Mouse (Mus musculus) left cerebral cortex, postnatal 36 days (tissue): Measurements from ENCODE around the gene Ispd. TPM values are rescaled to one million over a fixed set of nuclear protein-coding genes. Genes with fewer than 3 reads are reported as not detected.
A peak's percentile ranks its signal among the peaks of the same experiment; 100 is the strongest.
"Not testable (repeated sequence)": the region's sequence is repeated elsewhere in the genome, so short reads cannot be mapped to it uniquely, and the experiment has no call there.

ENCODE experiments used
- DNase-seq, 2 experiments: peaks; one replicate each; pipeline ENCODE4 v3.0.0; 2021 to 2022; ENCODE audit warnings: low spot score in 2 of 2, mixed read lengths in 1 of 2
- intact Hi-C: fragments of 180-260 bp; cut with DNase I; formaldehyde crosslinking; loops from one replicate; pipeline ENCODE4 v1.15.1; 2025
- total RNA-seq, 2 experiments: library from RNA; stranded (reverse); gene quantifications; 2 replicates each; pipeline ENCODE4 v1.2.3; 2021

The Ispd gene
- 10 to 100 TPM in 1 of 2 experiments, 1 to 10 TPM in 1; 8.9 to 10.8 TPM for total RNA-seq

DNA sequence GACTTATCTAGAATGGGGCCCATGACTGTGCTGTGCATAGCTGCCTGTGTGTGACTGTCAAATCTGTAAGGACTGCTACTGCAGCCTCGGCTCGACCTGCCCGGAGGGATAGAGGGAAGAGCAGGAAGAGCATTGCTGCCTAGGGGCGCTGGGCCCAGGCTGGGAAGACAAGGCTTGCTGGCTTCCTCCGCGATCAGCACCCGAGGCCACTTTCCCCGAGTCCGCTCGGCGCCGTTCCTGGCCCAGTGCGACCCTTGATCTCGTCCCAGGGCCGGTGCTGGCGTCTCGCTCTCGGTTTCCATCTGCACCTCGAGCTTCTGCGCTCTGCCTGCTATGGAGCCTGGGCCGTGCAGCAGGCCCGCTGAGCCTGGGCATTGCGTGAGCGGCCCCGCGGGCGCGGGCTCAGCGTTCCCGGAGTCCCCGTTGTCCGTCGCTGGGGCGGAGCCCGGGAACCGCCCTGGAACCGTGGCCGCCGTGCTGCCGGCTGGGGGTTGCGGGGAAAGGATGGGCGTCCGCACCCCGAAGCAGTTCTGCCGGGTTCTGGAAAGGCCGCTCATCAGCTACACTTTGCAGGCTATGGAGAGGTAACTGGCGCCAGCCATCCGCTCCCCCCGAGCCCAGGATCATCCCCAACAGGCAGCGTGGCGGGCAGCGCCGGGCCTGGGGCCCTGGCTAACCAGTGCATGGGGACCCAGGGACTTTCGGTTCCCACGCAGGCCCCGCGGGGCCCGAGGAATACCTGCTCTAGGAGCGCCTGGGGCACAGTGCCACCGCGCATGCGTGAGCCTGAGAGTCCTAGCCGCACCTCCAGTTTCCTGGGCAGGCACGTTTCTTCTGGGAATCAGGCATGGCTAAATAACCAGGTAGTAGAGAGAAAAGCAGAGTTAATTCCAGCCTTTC, at the start of gene Ispd, which contains the start of gene D630036H23Rik:
Gene Ispd (plus strand): TSS at position 10 of the 900 bp plus-strand sequence.
Gene D630036H23Rik (minus strand): TSS at position 741 of the 900 bp plus-strand sequence.
- intact Hi-C loops = no loop called here
- DNase-seq = peak; percentile 89

DNA sequence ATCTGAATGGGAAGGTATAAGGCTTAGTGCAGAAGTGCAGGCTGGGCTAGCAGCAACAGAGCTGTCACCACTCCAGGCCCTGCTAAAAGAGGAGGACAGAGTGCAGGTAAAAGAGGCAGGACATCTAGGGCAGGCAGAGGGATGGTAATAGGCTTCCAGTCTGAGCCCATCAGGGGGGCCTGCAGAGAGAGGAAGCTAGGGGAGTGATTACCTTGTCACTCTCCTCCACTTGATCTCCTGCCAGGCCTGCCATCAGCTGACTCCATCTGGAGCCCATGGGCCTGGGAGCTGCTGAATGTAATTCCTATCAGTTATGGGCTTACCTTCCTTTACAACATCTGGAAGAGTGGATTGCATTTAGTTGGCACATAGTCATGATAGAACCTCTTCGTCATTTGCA, 48.6 kb upstream of the Ispd start:
- DNase-seq = no peak
- intact Hi-C loops = no loop called here

DNA sequence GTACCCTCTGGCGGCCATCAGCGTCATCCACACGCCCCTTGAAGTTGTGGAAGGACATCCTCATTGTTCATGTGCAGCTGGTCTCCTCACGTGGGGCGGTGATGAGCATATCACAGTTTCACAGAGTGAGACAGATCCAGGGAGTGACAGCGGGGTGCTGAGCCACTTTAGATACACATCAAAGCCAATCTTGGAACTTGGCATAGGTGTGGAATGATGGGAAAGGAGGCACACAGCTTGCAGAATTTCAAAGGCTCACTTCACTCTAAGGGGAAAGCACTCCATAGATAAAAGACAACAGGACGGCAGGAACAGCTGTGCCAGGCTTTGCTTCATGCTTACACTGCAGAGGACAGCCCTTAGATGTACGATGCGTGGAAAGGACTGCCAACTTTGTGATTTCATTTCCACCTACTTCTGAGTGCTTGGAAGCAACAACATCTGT, 47.4 kb upstream of the Ispd start:
- DNase-seq = peak; percentile 14 to 33
- intact Hi-C loops = no loop called here

DNA sequence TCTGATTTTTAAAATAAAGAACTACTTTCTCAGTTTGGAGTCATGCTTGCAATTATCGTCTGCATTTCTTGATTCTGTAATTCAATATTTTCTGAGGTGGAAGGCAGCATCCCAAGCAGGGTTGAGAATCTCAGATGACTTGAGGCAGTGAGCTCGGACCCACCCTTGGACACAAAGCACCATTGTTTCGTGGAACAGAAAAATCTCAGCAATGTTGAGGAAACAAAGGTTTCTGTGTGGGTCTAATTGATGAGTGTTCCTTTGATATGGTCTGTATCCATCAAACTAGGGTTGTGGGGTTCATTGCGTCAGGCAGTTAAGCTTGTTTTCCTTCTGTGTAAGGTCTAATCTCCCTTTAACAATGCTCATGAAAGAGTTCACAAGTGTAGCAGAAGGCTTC, 37.1 kb upstream of the Ispd start:
- intact Hi-C loops = no loop called here
- DNase-seq = no peak

DNA sequence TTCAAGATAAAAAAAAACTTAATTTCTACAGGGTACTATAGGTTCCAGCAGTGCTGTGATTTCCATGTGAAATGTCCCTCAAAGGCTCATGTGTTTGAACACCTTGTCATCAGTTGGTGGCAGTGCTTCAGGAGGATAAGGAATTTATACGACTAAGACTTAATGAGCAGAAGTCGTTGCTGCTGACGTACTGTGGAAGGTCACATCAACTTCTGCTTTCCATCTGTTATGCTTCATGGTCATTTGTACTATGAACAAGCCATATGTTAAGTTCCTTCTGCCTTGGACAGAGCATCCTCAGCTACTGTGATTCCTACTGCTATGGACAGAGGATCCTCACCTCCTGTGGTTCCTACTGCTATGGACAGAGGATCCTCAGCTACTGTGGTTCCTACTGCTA, 21.2 kb upstream of the Ispd start:
- intact Hi-C loops = no loop called here
- DNase-seq = no peak

DNA sequence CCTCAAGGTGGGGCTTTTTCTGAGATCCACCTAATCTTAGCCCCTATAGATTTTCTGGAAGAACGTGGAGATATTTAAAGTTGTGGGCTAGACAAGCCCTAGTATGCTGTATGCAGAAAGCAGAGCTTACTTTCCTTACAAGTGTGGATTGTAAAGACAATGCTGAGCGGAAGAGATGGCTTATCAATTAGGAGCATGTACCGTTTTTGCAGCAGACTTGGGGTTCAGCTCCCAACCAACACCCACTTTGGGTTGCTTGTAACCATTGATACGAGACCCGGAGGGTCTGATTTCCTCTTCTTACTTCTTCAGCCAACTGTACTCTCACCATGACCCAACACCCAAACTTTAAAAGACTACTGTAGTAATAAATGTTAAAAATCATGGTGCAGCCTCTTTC, 20.6 kb upstream of the Ispd start:
- intact Hi-C loops = no loop called here
- DNase-seq = no peak

DNA sequence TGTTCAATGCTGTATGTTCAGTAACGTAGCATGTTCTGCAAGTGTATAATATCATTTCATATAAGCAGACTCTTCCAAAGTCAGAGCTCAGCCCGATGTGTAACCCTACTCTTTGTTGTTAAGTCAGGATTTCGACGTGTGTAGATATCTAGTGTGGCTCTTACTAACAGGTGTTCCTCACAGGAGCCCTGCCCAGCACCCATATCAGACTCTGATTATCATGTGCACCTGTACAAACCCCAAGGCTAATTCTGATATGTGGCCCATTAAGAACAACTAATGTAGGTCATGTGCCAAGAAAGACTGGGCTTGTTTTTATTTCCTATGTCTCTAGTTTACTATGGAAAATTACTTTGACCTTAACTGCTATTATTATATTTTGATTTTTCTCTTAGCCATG, 17.2 kb upstream of the Ispd start:
- intact Hi-C loops = no loop called here

DNA sequence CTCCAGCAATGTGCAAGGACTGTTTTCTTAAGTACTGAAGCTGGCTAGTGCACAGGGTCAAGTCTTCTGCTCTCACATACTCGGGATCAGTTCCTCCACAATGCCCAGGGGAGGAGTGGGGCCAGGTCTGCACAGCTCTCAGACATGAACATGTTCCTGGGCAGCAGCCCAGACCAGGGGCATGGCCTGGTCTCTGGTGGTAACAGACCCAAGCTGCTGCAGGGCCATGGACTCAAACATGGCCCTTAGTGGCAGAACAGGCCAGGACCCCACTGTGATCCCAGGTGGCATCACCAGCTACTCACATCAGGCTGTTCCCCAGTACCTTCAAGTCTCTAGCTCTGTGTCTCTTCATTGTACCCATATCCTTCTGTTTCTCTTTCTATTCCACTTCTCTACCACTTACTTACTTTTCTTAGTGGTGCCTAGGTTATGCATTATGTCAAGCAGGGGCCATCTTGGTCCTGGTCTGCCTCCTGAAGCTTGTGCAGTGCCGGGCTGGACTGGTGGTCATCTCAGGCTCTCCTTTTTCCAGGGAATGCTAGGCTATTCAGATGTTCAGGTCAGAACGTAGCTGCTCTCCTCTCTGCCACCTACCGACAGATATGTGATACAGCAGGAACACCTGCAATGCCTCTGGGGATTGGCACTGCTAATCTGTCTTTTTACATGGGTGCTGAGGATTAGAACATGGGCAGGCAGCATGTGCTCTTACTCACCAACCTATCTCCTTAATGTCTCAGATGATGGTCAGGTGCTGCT, 7.8 kb upstream of the Ispd start:
- intact Hi-C loops = no loop called here
- no peak for DNase-seq

More for the DNA sequence above, 17.2 kb upstream of the Ispd start:
- no peak for DNase-seq

DNA sequence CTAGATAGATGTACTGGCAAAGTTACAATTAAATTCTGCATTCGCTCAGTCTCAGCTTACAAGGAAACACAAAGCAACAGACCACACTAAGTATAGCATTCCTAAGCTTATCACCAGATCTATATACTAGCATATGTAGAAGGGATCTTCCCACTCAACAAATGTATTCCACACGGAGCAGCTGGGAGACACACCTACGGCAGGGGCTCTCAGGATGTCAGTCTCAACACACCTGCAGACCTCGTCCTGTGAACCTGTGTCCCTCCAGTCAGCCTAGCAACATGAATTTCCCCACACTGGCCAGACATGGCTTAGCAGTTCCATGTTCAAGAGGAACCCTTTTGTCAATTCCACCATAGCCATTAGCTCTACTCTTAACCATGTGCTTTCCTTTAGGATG, 4.9 kb upstream of the Ispd start:
- intact Hi-C loops = not testable (repeated sequence)
- peak; percentile 25 to 34 for DNase-seq

DNA sequence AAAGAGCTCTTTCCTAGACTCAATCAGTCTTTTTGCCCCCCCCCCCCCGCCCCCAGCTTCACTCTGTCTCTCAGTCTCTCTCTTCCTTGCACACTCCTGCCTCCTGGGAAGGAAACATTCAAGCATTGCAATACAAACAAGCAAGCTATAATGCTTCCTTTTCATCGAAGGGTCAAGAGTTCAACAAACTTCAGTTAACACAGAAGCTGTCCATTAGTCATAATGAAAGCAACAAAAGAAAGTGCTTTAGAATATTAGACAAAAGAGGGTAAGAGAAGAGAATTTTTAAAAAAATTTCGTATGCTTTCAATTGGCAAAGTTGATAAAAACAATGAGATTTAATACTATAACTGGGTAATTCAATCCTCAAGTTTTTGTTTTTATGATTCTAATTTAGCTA, 996 bp upstream of the Ispd start:
- intact Hi-C loops = no loop called here

DNA sequence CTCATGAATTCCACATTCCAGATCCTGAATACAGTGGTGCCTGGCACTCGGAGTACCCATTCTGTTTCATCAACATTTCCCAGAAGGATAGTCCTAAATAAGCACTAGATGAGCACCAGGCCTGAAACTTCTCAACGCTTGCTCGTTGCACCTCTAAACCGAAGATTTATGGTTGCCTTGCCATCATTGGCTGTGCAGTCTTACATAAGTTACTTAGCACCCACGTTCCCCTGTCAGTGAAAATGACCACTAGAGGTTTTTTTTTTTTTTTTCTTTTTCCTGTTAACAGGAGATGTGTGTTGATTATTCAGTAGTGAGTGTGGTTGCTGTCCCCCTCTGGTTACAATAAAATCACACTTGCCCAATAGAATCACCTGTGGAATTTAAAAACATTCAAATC, 444 bp upstream of the Ispd start:
- intact Hi-C loops = no loop called here
- no peak for DNase-seq

More for the DNA sequence above, 996 bp upstream of the Ispd start:
- DNase-seq = no peak

DNA sequence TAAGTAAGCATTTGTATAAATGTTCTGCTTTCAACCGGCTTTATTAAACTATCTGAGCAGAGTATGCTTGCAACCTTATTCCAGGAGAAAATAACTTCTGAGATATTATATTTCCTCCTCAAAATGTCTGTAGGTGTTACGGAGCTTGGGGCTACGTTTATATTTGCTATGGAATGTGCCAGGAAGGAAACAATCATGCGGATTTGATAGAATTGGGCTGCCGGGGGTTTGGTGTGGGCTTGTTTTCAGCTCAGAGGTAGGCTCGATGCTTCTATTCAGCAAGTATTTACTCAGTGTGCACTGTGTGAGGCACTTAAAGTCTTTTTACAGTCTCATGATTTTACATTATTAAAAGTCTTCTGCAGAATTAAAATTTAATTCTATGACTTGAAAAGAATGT, 4.1 kb downstream of the Ispd start:
- intact Hi-C loops = no loop called here
- no peak for DNase-seq

DNA sequence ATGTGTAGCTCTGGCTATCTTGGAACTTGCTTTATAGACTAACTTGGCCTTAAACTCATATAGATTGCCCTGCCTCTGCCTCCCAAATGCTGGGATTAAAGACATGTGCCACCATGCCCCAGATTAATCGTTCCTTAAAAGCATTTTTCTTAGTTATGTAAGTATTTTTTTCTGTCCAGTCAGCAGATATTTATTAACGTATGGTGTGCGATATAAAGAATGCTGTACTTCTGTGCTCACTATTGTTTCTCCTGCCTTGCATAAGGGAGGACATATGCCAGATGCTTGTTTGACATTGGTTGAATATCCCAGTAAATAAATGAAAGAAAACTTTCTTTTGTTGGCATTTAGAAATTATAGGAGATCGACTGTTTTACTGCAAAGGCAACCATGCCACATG, 5.7 kb downstream of the Ispd start:
- DNase-seq = no peak
- intact Hi-C loops = no loop called here

DNA sequence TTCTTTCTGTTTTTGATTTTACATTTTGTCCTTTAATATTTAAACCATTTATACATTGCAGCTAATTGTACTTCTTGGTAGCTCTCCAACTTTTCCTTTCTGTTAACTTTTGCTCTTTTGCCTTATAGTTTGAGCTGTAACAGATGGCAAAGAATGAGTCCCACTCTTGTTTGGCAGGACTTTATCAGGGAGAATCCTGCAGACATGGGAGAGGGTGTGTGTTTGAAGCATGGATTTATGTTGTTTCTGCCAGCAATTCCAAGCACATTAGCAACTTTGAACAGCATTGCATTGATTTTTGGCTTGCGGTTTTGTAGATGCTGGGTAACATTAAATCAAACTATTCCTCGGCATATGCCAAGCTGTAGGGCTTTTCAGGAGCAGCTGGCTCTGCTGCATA, 13.9 kb downstream of the Ispd start:
- intact Hi-C loops = no loop called here
- DNase-seq = no peak

DNA sequence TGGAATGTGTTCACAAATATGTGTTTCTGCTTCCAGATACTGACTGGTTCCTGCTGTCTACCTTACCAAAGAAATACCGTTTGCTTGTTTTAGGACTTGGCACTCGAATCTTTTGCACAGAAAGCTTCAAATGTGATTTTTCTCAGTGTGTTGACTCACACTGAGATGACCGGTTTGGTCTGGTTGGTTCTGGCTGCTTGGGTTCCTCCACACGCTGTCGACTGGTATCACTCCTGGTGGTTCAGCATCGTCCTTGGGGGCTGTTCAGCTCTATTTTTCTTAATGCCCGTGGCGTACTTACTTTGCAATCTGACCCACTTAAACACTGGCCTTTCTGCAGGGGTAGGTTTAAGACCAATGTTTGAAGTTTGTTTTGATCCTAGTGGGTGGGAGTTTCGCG, 42.4 kb downstream of the Ispd start:
- no peak for DNase-seq
- intact Hi-C loops = no loop called here

DNA sequence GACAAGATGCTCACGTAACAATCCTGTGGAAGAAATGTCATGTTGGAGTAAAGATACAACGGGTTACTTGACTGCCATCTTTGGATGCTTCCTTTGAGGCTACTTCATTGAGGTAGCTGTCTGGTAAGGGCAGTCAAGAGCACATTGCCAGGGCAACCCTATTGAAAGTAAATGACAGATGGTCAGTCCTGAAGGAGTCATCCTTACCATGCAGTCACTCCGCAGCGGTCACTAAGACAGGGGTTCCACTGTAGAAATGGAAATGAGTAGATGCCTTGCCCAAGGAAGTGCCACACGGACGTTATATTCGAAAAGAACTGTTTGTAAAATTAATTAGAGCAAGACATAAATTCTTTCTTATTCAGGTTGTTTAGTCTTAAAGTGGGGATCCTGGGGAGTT, 44.0 kb downstream of the Ispd start:
- no peak for DNase-seq
- intact Hi-C loops = no loop called here

DNA sequence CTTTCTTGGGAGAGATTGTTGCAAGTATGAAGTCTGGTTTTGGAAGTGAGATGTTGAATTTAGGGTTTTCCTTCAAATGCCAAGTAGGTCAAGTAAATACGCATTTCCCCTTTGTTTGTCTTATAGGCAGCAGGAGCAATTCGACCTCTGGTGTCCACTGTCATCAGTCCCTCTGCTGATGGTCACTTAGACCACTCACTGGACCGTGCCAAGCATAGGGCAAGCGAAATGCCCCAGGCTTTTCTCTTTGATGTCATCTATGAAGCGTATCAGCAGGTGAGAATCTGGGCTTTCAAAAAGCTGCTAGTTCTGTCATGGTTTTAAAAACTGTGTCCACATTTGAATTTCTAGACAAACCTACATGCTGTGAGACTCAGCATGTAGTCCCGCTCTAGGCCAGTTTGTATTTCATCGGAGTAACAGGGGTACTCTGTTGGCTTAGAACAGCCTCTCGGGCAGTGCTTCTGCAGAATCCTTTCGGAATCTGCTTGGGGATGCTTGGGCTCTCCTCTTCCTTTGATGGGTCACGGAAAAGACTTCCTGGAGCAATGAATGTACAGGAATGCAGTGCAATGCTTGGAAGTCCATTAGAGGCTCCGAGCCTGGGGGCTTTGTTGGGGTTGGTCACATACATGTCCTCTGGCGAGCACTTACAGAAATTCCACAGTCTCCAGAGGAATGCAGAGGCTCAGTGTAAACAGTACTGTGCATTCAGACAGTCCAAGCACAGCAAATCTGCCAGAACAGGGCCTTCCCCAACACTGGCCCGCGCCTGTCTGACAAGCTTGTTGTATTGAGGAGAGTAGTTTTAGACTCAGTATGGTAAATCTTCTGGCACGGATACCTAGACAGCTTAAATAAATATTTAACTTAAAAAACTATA, 45.2 kb downstream of the Ispd start:
- DNase-seq = no peak
- intact Hi-C loops = no loop called here

DNA sequence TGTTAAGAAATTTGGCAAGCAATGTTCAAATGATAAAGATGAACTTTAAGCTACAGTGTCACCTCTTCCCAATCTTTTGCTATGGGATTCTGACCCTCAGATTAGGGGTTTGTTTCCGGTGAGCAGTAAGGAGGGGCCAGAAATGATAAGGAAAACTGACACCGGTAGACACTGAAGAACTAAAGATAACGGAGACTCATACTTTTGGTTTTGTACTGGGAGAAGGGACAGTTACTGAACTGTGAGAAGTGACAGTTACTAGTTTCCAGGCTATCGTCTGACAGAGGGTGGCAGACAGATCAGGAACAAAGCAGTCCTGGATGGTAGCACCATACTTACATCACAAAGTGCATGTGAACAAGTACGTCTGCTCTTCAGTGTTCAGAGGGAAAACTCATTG, 55.7 kb downstream of the Ispd start:
- no peak for DNase-seq
- intact Hi-C loops = no loop called here

DNA sequence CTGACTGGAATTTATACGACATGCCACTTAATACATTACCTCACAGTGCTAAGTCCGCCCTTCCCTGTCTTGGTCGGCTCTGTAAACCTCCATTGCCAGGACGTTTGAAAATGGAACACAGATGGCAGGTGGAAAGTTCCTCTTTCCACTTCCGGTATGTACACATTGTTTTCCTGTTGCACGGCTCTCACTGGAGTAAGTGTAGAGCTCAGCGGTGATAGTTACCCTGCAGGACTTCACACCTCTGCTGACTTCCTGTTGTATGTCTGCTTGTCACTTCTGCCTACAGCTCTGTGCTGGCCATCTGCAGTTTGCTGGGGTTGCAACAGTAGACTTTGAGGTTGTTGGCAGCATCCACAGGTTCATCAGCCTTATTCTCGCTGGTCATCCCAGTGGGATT, 58.1 kb downstream of the Ispd start:
- DNase-seq = no peak
- intact Hi-C loops = no loop called here

DNA sequence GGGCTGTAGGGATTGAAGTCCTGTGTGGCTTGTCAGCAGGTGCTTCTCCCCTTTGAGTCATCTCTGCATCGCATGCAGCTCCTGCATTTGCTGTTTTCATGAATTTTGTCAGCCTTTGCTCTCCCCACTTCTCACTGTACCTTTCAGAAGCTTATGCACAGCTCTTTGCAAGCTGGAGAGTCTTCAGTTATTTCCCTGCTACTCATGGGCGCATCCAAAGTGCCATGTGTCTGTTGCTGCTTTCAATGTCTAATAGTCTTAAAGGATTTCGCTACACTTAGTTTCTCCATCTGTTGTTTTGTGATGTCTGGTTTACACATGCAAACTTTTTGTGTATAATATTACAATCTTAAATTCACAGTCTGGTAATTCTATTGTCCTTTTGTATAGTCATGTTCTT, 74.8 kb downstream of the Ispd start:
- DNase-seq = no peak
- intact Hi-C loops = no loop called here
